Mouse (Mus musculus) cerebellum, postnatal 25 days (tissue): Measurements from ENCODE around the gene Fat3.

Source experiments
- DNase-seq, 2 experiments: peaks; one replicate each; pipeline ENCODE4 v3.0.0; 2021; ENCODE audit warnings: mixed read lengths in 2 of 2

The Fat3 gene

DNA sequence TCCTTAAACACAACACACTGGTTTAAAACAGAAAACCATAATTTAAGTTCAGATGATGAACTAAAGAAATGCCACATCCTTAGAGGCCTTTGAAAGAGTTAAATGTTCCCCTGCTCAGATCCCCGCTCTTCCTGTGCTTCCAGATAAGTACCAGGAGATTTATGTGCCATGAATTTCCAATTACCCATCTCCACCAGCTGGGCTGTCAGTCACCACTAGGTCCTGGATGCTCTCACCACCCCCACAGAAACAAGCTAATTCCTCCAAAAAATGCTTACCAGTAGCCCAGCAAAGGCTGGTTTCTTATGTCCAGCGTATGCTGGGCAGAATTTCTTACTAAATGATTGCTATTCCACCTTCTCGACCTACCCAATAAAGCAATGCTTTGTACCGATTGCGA is 72.5 kb downstream of the Fat3 start:
- DNase-seq: no peak

DNA sequence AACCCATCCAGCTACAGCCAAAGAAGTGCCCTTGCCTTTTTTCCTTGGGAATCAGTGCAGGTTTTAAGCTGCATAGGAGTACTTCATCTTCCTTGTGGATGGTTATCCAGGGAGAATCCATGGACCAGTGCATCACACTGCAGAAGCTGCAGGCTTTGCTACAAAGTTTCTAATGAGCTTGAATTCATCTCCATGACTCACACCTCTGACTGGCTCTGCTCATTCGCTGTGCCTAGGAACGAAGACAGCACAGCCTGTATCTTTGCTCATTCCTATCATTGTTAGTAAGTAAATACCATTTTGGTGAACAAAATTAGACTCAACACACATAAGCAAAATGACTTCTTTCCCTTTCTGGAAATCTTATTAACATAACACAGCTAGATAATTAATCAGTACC is 78.4 kb downstream of the Fat3 start:
- DNase-seq: no peak

- DNase-seq: no peak
These were observed 98.3 kb downstream of the Fat3 start for GRCm38 (mm10) chr9:16402815-16403214.

DNA sequence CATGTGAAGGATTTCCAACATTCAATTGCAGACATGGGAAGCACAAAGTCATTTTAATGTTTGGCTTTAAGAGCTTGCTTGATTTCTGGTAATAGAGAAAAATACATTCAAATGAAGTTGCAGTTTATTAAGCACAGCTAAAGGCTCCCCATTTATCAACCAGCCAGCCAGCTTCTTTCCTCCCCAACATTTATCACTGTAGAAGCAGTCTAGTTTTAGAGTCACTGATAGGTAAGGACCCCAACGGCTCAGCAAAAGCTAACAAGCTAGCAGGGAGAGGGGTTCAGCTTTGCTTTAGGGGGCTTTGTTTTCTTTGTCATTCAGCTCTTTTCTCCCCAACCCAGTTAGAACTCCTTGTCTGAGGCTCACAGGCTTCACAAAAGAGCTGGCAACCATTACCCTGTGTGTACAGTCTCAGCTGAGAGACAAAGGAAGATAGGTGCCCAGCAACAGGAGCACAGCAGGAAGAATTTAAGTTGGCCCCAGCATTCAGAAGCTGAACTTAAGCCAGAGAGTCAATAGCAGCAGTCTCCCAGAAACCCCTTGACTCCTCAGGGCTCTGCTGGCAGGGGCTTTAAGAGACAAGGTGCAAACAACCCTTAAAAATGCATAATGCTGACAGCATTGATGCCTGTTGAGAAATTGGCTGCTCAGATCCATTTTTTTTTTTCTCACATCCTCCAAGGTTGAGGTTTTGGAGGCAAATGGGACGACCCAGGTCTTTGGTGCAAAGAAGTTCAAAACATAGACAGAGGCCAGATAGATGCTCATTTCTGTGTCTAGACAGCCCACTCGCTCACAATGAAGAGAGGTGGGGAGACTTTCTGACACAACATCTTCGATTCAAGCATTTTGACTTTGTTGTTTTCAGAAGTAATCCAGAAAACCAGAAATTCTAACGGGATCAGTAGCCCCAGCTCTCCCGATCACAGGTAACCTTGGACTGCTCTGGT is 102.1 kb downstream of the Fat3 start:
- DNase-seq: no peak

DNA sequence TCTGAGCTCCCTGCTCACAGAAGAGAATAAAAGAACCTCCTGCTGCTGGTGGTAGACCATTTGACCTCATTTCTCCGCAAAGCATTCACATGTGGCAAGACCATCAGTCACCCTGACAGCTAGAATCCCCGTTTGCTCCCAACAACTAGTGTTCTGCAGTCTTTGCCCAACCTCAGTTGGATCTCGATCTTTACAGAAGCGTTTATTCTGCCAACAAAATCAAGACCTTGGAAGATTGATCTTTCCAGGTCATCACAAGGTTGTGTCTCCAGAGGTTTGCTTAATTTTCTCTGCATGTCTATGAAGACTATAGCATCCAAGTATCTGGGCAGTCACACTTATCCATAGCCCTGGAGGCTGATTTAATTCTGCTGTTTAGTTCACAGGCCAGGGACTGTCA is 111.9 kb downstream of the Fat3 start:
- DNase-seq: no peak

DNA sequence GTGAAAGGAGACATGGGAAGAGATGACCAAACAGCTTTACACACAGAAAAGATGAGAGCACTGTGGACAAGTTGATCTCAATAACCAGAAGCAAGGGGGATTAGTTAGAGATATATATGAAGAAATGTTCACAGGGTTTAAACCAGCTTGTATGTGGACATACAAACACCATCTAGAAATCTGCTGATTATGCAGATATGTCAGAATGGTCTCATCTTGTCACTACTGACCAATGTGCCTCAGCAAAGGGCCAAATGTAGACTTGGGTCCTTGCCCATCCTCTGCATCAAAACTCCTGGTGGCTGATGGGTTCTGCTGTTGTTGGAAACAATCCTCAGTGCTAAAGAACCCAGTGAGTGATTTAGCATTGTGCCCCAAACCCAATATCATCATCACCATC is 113.6 kb downstream of the Fat3 start:
- DNase-seq: no peak

DNA sequence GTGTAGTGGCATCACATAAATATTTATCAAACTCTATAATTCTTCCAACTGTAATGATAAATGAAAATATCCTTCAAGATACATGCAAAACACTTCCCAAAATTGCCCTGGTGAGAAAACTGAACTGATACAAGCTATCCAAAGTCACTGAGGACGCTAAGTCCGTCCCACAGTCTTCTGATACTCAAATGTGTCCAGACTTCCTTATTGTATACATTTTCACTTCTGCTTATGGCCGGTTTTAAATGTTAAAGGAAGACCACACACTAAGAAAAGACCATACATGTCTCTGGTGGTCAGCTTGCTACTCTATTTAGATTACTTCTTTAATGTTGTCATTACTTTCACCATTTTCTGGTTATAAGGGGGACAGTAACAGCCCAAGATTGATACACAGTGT is 137.4 kb downstream of the Fat3 start:
- no peak for DNase-seq

DNA sequence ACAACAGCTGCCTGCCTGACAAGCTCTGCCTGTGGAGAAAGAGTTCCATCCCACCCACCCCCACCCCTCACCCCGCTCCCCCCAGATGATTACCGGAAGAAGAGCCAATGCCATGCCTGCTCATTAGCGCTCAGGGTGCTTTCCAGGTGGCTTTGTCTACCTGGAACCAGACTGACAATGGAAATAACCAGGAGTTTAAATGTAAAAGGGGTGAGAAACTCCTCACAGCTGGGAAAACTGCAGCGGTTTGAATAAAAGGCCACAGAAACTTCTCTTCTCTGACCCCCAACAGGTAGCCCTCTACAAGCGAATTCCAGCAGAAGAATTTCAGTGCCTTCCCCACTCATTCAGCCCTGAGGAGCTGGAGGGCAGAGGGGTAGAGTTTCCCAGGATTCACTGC is 139.3 kb downstream of the Fat3 start:
- DNase-seq: no peak

- peak; percentile 32 to 53 for DNase-seq
These were observed 144.4 kb downstream of the Fat3 start for GRCm38 (mm10) chr9:16356636-16357035.

DNA sequence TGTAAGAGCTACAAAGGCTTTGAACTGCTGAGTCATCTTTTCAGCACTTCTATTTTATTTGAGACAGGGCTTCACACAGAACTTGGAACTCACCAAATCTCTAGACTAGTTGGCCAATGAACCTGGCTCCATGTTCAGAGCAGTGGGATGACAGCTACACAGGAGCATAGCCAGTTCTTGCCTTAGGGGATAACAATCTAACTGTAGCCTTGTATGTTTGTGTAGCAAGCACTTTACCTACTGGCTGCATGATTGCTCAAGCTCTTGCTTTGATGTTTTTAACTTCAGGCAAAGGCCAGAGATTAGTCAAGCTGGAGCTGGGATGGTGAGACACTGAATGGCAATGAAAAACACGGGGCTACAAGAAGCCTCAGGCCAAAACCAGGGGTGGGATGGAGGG is 146.2 kb downstream of the Fat3 start:
- no peak for DNase-seq

DNA sequence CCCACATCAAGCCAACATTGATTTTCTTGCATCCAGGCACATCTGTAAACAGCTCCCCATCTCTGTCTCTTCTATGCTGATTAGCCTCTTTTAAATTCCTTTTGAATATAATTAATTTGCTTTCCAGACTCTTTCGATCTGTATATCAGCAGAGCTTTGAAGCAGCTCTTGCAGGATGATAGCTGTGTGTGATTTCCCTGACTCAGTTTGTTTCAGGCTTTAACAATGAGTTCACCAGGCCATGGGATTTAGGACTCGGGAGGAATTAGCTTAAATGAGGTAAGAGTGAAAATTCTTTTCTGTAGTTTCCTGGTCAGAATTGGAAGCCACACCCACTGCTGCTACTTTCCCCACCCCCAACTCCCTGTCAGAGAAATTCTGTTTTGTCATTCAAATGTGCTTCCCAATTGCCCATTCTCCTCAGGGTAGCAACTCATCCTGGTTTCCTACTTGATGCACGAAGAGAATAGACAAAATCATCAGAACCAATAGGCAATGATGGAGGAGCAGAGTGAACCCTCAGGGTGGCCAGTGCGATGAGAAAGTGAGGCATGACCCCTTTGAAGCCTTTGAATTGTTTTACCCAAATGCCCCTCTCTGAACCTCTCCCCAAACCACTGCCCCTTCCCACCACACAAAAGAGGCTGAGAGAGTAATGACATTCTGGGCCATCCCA is 147.9 kb downstream of the Fat3 start:
- DNase-seq: no peak

DNA sequence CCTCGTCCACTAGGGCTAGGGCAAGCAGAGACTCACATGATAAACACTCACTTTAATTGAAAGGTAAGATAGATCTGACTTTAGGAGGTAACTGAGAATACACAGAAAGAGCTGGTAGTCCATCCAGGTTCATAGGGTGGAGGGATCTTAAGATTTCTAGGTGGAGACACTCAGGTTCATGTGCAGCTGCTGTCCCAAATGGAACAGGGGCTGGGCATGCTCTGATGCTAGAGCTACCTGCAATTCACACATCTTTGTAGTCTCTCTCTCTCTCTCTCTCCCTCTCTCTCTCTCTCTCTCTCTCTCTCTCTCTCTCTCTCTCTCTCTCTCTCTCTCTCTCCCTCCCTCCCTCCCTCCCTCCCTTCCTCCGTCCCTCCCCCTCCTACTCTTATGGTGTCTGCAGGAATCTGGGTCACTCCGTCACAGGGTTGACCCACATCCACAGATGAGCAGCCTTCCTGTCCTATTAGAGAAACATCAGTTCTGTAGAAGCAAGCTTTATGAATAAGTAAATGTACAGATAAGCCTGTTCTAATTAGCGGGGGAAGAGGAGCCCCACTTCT is 148.5 kb downstream of the Fat3 start:
- no peak for DNase-seq

DNA sequence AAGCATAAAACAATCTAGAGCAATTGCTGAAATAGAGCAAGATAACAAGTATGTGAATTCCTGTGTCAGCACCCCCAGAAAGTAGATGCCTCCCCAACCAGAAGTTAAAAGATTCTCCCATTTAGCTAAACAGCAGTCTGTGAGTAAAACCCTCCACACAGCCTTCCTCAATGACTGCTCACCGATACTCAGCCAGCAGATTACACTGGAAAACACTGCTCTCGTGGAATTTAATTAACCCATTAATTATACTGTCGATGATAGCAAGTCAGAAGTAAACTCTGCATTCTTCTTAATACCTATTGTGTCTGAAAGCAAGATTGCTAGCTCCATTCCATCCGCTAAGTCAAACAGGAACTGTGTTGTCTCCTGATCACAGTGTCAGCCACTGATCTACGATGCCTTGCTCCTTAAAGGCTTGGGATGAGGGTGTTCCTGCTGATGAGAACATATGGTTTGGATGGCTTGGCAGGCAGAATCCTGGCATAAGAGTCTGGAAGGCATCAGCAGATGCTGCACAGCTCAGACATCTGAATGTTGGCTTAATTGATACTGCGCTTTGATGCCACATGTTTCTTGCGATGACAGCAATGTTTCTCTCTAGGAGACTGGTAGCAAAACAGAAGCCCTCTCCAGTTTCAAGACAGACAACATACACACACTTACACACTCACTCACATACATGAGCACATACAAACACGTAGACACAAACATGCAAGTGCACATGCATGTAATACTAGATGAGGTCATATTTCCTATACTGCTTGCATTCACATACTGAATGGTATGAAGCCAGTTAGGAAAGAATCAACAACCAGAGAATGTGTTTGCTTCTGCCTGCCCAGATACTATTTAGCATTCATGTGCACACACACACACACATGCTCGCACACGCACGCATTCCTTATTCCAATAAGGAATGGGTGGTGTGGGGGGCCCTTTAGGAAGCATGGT is 155.9 kb downstream of the Fat3 start:
- peak in 1 of 2 experiments; percentile 23 for DNase-seq

DNA sequence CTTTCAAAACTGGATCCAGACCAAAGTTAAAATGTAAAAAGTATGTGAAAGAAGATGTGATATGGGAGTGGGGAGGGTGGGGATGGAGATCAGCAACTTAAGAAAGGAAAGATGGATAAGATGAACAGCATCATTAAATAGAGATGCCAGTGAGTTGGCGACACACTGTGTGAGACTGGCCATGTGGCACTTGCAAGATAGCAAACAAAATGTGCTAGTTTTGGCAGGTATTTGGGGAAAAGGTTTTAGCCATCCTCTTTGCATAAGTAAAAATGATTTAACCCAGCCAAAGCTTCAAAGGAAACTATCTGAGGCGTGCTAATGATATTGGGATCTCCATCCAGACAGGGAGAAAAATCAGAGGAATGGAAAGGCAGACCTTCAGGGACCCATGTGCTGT is 157.9 kb downstream of the Fat3 start:
- DNase-seq: no peak

DNA sequence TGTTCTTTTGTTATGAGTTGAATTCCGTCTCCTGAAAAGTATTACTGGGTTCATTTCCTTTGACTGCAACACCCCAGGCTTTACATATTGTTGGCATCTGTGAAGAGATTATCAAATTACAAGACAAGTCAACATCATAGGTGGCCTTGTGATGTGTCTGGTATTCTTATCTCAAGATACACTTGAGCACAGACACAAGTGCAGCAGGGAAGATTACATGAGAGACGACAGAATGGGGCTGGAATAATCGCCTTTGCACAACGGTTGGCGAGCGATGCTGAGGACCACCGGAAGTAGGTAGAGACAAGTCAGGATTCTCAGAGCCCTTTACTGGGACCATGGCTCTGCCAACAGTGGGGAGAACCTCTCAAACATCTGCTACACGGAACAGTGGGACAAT is 158.5 kb downstream of the Fat3 start:
- no peak for DNase-seq

DNA sequence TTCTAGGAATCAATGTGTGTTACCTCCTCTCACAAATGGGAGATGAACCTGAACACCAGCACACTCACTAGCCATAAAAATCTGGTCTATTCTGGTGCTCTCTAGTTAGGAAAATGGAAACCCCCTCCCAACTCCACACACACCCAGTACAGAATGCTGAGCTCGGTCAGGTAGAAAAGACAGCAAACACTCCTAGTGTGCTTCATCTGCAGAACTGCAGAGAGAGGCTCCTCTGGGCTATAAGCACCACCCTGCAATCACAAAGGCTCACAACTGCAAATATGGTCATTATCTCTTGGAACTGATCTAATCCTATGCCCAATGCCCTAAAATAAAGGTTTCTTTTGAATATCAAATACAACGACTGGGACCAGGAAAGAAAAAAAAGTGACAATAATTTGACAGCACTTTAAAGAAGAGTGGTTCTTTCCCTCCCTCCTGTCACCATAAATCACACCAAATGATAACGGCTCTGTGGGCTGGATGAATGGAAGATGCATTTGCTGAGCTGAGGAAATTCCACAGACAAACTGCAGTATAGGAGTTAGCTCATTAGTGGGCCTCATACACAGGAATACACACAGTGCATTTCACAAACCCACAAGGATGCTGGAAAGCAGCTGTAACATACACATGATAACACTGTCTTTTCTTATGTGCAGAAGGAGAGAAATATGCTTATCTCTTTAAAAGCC is 170.6 kb downstream of the Fat3 start:
- no peak for DNase-seq

DNA sequence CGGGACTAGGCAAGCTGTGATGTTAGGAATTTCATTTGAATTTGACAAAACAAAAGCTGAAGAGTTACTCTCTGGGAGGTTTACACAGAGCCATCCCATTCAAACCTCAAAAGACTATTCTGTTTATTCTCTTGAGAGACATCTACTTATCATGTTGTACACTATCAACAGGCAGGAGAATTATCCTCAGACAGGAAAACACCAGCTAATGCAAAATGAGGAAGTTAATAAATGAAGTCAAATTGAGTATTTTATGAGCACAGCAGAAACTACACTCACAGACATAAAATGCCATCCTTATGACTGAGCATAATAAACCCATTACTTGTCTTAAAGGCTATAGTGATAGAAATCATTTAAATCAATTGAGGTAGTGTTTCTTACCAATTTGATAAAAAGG is 182.1 kb downstream of the Fat3 start:
- DNase-seq: no peak

DNA sequence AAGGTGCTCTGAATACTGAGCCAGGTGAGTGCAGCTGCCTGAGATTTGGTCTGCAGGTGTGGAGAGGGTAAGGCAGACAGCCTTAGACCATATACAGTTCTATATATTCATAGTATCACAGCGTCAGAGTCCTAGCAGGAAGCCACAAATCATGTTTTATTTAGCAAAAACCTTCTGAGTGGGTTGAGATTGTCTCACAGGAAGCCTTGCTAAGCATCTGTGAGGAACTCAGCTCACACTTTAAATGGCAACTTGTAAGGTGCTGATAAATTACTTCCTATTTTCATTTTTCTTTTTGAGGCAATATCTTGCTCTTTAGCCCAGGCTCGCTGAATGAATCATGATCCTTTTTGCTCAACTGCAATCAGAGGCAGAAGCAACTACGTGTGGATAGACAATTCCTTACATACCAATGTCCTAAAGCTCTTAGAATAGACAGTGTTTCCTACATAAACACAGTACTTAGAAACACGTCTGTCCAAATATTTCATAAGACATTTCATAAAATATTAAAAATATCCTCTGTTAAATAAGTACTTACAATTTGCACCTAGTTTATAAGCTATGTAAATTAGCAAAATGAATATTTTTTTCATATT is 188.4 kb downstream of the Fat3 start:
- no peak for DNase-seq

GRCm38 (mm10) chr9:16310855-16311848 is 189.9 kb downstream of the Fat3 start:
- no peak for DNase-seq

DNA sequence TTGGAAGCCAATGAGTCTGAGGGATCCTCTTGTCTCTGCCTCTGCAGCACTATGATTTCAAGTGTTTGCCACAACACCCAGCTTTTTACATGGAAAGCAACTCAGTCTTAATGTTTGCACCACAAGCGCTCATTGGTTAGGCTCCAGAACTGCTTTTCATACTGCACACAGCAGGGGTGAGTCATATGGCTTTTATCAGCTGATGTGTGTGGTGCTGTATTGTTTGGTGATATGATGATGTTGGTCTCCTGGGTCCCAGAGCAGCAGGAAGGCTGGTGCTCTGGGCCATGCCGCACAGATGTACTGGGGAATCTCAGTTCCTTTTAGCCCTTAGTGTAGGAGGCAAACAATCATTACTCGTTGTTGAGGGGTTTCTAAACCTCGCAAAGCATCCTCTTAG is 190.8 kb downstream of the Fat3 start:
- no peak for DNase-seq
